Mouse (Mus musculus) limb, embryonic 10.5 days (tissue): ENCODE measurements around the gene Rps8. TPM values are rescaled to one million over a fixed set of nuclear protein-coding genes. Genes with fewer than 3 reads are reported as not detected.

Experiments
- DNase-seq: peaks from one replicate; pipeline ENCODE4 v3.0.0-alpha.2; 2017; ENCODE audit warnings: low spot score
- H3K27ac ChIP-seq: fragments of 300-500 bp; sonication (generic); 2 replicates; pipeline ENCODE4 v1.5.1; 2016; ENCODE audit warnings: mild to moderate bottlenecking
- H3K27me3 ChIP-seq: fragments of 300-500 bp; sonication (generic); 2 replicates; pipeline ENCODE4 v1.6.1; 2016; ENCODE audit warnings: low read depth, mild to moderate bottlenecking; ENCODE audit not compliant: poor library complexity, severe bottlenecking
- H3K36me3 ChIP-seq: fragments of 300-500 bp; sonication (generic); 2 replicates; pipeline ENCODE4 v1.6.1; 2016; ENCODE audit warnings: mild to moderate bottlenecking, moderate library complexity
- H3K4me1 ChIP-seq: fragments of 300-500 bp; sonication (generic); 2 replicates; pipeline ENCODE4 v1.6.1; 2016
- H3K4me3 ChIP-seq: fragments of 300-500 bp; sonication (generic); 2 replicates; pipeline ENCODE4 v1.5.1; 2016; ENCODE audit warnings: mild to moderate bottlenecking, moderate library complexity
- H3K9me3 ChIP-seq: fragments of 300-500 bp; sonication (generic); replicated peaks from 2 replicates; pipeline ENCODE4 v1.6.1; 2016; ENCODE audit warnings: mild to moderate bottlenecking
- WGBS: fragments of 180-500 bp; shearing (Covaris S2); methylation state at CpG from one replicate; pipeline ENCODE4 v1.1.7; 2016; 5-methylcytosine and 5-hydroxymethylcytosine counted together
- microRNA-seq: library from miRNA; unstranded; fragments of <30 nt; microRNA quantifications from one replicate; pipeline ENCODE4, GENCODE M21; 2017
- polyA plus RNA-seq: library from polyadenylated mRNA; unstranded; fragments of >200 nt; fragmentation: Nextera tagmentation; extraction: Ambion mirVana; gene quantifications from 2 replicates; pipeline ENCODE4 v1.2.1, GENCODE M21; 2016

The Rps8 gene
- polyA plus RNA-seq, 1 experiment from 2014 or later = 842 TPM

DNA sequence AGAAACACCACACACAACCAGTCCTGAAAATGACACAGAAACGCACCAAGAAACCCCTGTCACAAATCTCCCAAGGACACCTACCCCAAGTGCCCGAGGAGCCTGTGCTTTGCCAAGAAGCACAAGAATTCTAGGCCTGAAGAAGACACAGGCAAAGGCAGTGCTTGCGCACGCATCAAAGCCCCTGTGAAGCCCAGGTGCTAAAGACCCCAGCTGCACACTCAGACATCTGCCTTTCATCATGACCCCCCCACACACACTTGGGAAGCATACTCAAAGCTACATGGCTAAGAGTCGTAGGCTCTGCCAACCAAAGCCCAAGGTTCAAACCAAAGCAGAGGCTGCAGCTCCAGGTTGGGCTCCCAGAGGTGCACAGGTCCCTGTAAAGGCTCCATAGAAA, 40.5 kb downstream of the Rps8 start:
- Histone ChIP-seq H3K27ac (no peak overlapping the region), H3K4me1 (peaks cover 9% of the 10 kb centered on the region), H3K4me3 (no peak overlapping the region), H3K36me3 (peaks cover 53% of the 10 kb centered on the region), H3K9me3 (no peaks in the 10 kb centered on the region), H3K27me3 (no peaks in the 10 kb centered on the region)
- DNase-seq = no peak
- 87% methylated on average over 5 of the region's 5 CpGs for WGBS

DNA sequence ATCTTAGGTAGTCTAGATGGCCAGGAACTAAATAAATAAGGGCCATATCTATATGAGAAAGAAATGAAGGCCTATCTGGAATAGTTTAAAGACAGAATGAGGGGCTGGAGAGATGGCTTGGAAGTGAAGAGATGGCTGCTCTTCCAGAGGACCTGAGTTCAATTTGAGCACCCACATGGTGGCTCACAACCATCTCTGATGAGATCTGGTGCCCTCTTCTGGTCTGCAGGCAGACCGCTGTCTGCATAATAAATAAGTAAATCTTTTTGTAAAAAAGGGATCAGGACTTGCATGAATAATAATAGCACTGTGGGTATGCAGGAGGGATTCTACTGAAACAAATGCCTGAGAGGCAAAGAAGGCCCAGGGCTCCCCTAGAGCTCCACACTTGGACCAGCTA, 42.8 kb downstream of the Rps8 start:
- no peak overlapping the region for H3K4me3 ChIP-seq
- no peak overlapping the region for H3K27ac ChIP-seq
- DNase-seq = no peak
- H3K27me3 ChIP-seq = no peaks in the 10 kb centered on the region
- peaks cover 77% of the 10 kb centered on the region for H3K36me3 ChIP-seq
- H3K4me1 ChIP-seq = 0 out of 2 replicates have a peak, but pooled peaks cover 3% of the 10 kb centered on the region
- 90% methylated on average over 1 of the region's 1 CpGs for WGBS
- H3K9me3 ChIP-seq = no peaks in the 10 kb centered on the region

DNA sequence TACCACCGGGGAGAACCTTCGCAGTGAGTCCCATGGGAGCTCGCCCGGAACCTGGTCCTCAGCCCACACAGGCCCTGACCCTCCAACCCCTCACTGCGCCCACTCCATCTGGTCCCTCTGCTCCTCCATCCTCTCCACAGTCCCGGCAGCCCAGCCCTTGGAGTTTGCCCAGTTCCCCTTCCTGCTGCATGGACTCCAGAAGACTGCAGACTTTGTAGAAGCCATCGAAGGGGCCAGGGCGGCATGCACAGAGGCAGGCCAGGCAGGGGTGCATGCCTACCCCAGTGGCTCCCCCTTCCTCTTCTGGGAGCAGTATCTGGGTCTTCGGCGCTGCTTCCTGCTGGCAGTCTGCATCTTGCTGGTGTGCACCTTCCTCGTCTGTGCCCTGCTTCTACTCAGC, 45.1 kb downstream of the Rps8 start:
- Histone ChIP-seq H3K27me3 (no peaks in the 10 kb centered on the region), H3K4me3 (no peak overlapping the region), H3K36me3 (peaks cover 92% of the 10 kb centered on the region), H3K27ac (no peak overlapping the region), H3K4me1 (0 out of 2 replicates have a peak, but pooled peaks cover 3% of the 10 kb centered on the region), H3K9me3 (no peaks in the 10 kb centered on the region)
- no peak for DNase-seq
- WGBS = 95% methylated on average over 11 of the region's 11 CpGs

DNA sequence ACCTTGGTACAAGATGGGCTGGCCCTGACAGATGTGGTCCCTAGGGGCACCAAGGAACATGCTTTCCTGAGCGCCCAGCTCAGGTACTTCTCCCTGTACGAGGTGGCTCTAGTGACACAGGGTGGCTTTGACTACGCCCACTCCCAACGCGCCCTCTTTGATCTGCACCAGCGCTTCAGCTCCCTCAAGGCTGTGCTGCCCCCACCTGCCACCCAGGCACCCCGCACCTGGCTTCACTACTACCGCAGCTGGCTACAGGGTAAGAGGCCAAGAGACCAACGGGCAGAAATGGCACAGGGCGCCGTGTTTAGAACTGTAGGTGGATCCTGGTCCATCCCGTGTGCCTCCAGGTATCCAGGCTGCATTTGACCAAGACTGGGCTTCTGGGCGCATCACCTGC, 45.8 kb downstream of the Rps8 start:
- H3K36me3 ChIP-seq = peaks cover 93% of the 10 kb centered on the region
- no peaks in the 10 kb centered on the region for H3K27me3 ChIP-seq
- no peak overlapping the region for H3K4me3 ChIP-seq
- 0 out of 2 replicates have a peak, but pooled peaks cover 3% of the 10 kb centered on the region for H3K4me1 ChIP-seq
- H3K27ac ChIP-seq = peak overlapping the region; percentile 15; the same call in 1 of the 2 replicates
- no peak for DNase-seq
- 94% methylated on average over 13 of the region's 13 CpGs for WGBS
- H3K9me3 ChIP-seq = no peaks in the 10 kb centered on the region

DNA sequence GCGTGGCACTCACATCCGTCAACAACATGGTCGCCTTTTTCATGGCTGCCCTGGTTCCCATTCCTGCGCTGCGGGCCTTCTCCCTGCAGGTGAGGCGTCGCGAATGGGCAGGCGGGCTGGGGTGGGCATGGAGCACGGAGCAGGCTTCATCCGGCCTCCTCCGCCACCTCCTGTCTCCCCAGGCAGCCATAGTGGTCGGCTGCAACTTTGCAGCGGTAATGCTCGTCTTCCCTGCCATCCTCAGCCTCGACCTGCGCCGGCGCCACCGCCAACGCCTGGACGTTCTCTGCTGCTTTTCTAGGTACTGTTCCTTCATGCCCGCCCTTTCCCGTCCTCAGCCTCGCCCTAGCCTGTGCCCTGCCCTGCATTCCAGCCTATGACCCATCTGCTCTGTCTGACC, 46.7 kb downstream of the Rps8 start:
- Histone ChIP-seq H3K27ac (no peak overlapping the region), H3K4me1 (0 out of 2 replicates have a peak, but pooled peaks cover 3% of the 10 kb centered on the region)
- WGBS = 93% methylated on average over 25 of the region's 25 CpGs

DNA sequence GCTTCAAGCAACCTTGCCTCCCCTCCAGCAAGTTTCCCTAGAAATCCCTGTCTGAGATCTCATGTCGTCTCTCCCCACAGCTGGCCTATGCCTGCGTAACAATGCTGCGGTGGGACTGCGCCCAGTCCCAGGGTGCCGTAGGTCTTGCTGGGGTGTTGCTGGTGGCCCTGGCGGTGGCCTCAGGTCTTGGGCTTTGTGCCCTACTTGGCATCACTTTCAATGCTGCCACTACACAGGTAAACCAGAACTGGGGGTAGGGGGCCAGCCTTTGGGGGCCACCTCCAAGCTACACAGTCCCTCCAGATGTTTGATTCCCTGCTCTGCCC, 47.6 kb downstream of the Rps8 start:
- 96% methylated on average over 6 of the region's 6 CpGs for WGBS
- H3K4me1 ChIP-seq = no peaks in the 10 kb centered on the region
- DNase-seq = no peak
- peaks cover 91% of the 10 kb centered on the region for H3K36me3 ChIP-seq
- no peak overlapping the region for H3K27ac ChIP-seq
- no peak overlapping the region for H3K4me3 ChIP-seq
- H3K9me3 ChIP-seq = no peaks in the 10 kb centered on the region
- no peaks in the 10 kb centered on the region for H3K27me3 ChIP-seq

More for the DNA sequence above, 46.7 kb downstream of the Rps8 start:
- H3K36me3 ChIP-seq = peaks cover 93% of the 10 kb centered on the region
- H3K4me3 ChIP-seq = no peak overlapping the region
- no peaks in the 10 kb centered on the region for H3K27me3 ChIP-seq
- no peaks in the 10 kb centered on the region for H3K9me3 ChIP-seq
- DNase-seq = no peak

DNA sequence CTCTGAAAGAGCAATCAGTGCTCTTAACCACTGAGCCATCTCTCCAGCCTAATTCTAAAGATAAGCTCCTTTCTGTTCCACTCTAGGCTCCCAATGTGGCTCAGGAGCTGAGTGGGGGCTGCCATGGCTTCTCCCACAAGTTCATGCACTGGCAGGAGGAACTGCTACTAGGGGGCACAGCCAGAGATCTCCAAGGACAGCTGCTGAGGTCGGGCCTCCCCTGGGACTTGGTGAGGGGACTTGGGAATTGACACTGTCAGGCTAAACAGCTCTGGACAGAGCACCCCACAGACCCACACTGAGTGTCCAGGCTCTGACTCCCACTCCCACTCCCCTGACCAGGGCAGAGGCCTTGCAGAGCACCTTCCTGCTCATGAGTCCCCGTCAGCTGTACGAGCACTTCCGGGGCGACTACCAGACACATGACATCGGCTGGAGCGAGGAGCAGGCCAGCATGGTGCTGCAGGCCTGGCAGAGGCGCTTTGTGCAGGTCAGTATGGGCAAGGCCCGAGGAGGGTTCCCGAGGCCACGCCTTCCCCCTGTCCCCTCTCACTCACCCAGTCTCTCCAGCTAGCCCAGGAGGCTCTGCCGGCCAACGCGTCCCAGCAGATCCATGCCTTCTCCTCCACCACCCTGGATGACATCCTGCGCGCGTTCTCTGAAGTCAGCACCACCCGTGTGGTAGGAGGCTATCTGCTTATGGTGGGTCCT, 48.1 kb downstream of the Rps8 start:
- Histone ChIP-seq H3K27ac (no peak overlapping the region), H3K4me3 (no peak overlapping the region), H3K36me3 (peaks cover 86% of the 10 kb centered on the region), H3K4me1 (no peaks in the 10 kb centered on the region), H3K27me3 (no peaks in the 10 kb centered on the region), H3K9me3 (no peaks in the 10 kb centered on the region)
- DNase-seq = no peak
- 91% methylated on average over 18 of the region's 18 CpGs for WGBS

DNA sequence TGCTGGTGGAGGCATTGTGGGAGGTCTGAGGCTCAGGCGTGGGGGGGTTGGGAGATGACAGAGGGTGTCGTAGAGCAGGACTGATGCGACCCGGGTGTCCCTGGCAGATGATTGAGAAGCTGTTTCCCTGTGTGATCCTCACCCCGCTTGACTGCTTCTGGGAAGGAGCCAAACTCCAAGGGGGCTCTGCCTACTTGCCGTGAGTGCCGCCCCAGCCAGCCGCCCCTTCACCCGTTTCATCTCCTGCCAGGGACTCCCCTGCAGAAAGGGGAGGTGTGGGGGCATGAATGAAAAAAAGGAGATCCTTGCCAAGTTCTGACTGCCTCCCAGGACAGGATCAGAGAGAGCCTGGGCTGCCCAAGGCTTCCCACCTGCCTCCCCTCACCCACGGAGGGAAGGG, 50.9 kb downstream of the Rps8 start:
- peaks cover 81% of the 10 kb centered on the region for H3K36me3 ChIP-seq
- WGBS = 71% methylated on average over 10 of the region's 10 CpGs

DNA sequence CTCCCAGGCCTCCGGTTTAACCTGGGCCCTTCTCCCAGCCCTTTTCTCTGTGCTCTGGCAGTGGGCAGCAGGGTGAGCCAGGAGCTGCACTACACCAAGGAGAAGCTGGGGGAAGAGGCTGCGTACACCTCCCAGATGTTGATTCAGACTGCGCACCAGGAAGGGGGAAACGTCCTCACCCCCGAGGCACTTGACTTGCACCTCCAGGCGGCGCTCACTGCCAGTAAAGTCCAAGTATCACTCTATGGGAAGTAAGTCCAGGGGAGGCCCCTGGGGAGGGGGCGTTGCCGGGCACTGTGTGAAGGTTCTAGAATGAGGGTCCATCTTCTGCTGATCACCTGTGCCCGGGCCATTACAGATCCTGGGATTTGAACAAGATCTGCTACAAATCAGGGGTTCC, 51.4 kb downstream of the Rps8 start:
- DNase-seq = no peak
- Histone ChIP-seq H3K27ac (no peak overlapping the region), H3K36me3 (peaks cover 81% of the 10 kb centered on the region), H3K27me3 (no peaks in the 10 kb centered on the region), H3K9me3 (no peaks in the 10 kb centered on the region), H3K4me3 (no peak overlapping the region), H3K4me1 (peaks cover 9% of the 10 kb centered on the region)
- whole genome bisulfite sequencing = 82% methylated on average over 10 of the region's 10 CpGs

More for the DNA sequence above, 50.9 kb downstream of the Rps8 start:
- no peak overlapping the region for H3K4me3 ChIP-seq
- peaks cover 9% of the 10 kb centered on the region for H3K4me1 ChIP-seq
- H3K27ac ChIP-seq = no peak overlapping the region
- no peaks in the 10 kb centered on the region for H3K27me3 ChIP-seq
- no peaks in the 10 kb centered on the region for H3K9me3 ChIP-seq
- DNase-seq = no peak

Small RNA genes within 50 kb of the gene (microRNA-seq; reads per million reads assigned to microRNA genes)
- gene Gm22398 = not detected

Other genes starting within 250 kb of the Rps8 start
- gene Urod, start 161.8 kb downstream of the Rps8 start, polyA plus RNA-seq = 121 and 129 TPM in 2 replicates
- 7.9 and 9.6 TPM in 2 replicates for gene Hectd3, start 160.9 kb downstream of the Rps8 start, polyA plus RNA-seq
- 63.3 and 74.0 TPM in 2 replicates for gene Eif2b3, start 136.8 kb downstream of the Rps8 start, polyA plus RNA-seq
- gene Ptch2, start 60.2 kb downstream of the Rps8 start, polyA plus RNA-seq = 8.4 and 9.0 TPM in 2 replicates
- 5.5 and 5.9 TPM in 2 replicates for gene Btbd19, start 30.5 kb downstream of the Rps8 start, polyA plus RNA-seq
- not detected in 2 replicates for gene Tctex1d4, start 29.4 kb downstream of the Rps8 start, polyA plus RNA-seq
- 2.5 and 3.5 TPM in 2 replicates for gene Plk3, start 22.3 kb downstream of the Rps8 start, polyA plus RNA-seq
- gene Kif2c, start 26.4 kb upstream of the Rps8 start, polyA plus RNA-seq = 116 and 124 TPM in 2 replicates
- 6.2 and 9.2 TPM in 2 replicates for gene Tmem53, start 95.7 kb upstream of the Rps8 start, polyA plus RNA-seq
- gene Armh1, start 95.9 kb upstream of the Rps8 start, polyA plus RNA-seq = 0.09 and 0.25 TPM in 2 replicates